Mouse (Mus musculus) adipocyte (in vitro differentiated cells): ENCODE measurements at regions not wholly inside any gene's neighbourhood (a gene's known extent, or its start where the extent isn't known, plus 50 kb on each side); places are given as distances from the start of the nearest gene placed in this dataset.

Source experiments
- DNase-seq: peaks from one replicate; pipeline ENCODE4 v3.0.0-alpha.2; 2016; ENCODE audit warnings: low spot score

DNA sequence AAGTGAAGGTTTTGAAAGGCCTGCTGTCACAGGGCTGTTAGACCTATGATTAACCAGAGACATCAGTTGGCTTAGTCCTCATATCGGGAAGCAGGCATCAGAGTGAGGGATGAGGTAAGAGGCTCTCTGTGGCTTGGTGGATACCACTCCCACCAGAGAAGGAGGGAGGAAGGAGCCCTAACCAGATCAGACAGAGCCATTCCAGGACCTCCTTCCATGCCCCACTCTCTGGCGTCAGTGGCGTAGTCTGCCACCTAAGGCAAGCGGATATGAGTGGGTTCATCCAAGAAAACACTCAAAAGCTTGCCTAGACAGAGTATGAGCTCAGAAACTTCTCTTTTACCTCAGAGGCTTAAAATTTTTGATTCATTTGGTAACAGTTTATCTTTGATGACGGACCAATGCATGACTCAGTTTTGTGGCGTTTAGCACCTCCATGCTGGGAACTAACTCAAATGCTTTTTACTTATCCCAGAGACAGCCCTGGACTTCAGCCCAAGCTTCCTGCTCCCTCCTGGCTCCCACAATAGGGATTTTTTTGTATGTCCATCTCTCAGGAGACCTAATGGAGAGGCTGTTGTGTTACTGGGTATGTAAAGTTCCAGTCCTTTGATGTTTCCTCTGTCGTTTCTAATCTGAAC, 367.5 kb upstream of the Rasgrp1 start:
- no peak for DNase-seq

DNA sequence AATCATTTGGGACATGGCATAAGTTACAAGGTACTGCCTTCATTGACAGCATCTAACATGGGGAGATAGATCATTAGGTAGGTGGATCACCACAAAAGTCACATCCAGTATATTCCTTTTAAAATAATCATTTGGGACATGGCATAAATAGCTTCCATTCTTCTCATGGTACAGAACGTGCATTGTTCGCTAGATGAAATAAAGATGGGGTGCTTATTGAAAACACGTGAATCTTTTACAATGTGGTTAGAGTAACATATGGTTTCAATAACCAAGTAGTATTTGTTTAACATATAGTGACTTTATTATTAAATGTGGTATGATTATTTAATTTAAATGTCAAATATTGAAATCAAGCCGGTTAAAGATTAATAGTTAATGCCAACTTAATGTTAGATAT, 381.3 kb upstream of the Rasgrp1 start:
- DNase-seq, result no peak

DNA sequence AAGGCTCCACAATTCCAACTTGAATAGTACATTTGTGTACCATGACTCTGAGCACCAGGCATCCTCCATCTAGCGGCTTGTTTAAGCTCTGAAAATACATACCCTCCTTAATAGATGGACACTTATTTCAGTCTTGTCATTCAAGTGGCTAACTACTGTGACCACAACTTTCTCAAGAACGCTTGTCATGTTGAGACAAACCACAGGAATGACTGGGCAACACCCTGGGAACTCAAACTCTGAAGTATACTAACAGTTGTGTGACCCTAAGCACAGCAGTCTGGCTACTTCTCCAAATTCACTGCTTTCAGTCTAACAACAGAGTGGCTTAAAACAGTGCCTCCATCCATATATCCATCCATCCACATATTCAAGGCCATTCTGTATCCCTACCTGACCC, 380.4 kb upstream of the Thbs1 start:
- no peak for DNase-seq

DNA sequence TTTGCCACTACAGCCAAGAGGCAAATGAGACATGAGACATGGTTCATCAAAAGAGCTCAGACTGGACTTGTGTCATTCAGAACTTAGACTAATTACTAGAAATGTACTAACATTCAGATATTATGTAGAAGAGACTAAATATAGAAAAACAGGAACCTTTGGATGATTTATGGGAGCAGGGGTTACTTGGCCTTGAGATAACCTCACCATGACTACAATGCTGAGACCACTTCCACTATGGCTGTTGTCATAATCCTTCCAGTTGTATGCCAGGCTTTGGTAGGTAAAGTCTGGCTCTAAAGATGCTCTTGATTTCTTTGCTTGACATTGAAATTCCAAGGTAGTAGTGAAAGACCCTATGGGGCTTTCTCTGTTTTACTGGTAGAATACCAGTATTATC, 369.3 kb upstream of the Thbs1 start:
- no peak for DNase-seq

DNA sequence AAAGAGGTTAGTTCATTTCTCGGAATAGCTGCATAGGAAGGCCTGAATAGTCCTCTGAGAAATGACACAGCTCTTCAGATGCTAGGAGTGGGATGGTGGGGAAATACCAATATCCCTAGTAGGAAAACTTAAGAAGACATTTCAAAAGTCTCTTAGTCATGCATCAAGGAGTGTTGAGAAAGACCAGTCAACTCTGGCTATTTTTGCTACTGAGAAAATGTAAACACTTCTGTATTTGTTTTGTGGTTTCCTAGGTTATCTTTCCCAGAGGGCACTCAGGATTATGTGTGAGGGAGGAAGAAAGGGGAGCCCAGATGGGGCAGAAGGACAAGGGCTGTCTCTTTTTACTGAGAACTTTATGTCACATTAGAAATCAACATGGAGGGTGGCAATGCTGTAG, 367.8 kb upstream of the Thbs1 start:
- DNase-seq, result peak; percentile 79

DNA sequence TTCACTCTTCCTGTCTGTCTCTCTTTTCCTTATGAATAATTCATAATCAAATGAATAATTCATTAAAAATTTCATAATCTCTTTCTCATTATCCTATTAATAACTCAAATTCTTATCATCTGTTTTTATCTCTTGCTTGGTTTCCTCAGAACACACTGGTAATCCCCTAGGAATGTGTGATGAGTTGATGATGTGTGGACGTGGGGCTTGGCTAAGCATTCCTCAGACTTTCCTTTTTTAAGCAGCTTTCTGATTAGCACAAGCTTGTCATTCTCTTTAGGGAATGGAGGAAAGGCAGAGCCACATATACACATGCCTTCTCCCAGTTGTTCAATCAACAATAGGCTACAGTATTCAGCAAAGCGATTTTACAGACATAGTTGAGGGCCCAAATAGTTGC, 365.9 kb upstream of the Thbs1 start:
- no peak for DNase-seq

DNA sequence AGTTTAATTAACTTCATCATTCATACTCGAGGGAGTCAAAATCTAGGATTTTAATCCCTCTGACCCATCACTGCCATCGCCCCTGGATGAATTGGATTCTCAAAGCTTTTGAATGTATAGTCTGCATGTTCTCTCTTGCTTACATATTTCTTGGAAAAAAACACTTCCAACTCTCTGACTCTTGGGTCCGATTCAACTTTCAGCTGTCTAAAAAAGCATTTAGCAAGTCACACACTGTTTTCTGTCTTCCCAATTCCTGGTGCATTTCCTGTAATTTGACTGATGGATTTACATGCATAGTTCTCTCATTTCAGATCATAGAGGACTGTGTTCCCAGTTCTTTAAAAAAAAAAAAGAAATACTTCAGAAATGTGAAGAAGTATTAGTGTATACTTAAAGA, 364.5 kb upstream of the Thbs1 start:
- DNase-seq, result no peak

DNA sequence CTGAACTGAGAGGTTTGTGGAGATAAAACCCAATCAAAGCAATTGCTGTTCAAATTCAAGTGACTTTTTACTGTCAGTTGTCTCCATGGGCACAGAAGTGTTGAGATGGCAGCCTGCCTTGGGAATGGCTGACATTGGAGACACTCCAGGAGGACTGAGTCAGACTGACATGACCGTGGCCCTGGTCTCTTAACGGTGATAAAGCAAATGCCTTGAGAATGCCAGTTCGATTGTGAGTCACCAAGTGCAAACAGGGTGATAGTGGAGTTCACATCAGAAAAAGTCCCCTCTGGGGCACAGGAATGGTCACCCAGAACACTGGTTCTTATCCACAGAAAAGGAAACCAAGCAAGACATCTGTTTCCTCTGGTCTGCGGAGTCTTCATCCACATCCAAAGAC, 362.8 kb upstream of the Thbs1 start:
- DNase-seq, result peak; percentile 93

DNA sequence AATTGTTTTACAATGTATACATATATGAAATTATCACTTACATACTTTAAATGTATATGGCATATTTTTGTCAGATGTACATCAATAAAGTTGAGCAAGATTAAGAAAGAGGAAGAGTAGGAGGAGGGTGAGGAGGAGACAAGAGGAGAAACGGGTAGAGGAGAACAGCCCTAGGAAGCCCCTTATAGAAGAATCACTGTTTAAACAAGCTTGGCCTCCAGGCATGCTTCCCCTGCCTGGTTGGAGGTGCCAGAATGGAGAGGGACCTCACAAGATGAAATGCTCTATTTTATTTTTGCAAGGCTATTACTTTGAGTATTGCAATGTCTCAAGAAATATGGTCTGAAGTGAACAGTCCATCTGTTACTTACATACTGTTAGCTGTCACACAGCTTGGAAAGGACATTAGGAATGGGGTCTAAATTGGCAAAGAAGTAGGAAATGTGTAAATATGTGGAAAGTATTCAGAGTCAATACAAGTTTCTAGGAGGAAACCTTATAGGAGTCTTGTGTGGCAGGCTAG, 352.1 kb upstream of the Thbs1 start:
- DNase-seq, result no peak

DNA sequence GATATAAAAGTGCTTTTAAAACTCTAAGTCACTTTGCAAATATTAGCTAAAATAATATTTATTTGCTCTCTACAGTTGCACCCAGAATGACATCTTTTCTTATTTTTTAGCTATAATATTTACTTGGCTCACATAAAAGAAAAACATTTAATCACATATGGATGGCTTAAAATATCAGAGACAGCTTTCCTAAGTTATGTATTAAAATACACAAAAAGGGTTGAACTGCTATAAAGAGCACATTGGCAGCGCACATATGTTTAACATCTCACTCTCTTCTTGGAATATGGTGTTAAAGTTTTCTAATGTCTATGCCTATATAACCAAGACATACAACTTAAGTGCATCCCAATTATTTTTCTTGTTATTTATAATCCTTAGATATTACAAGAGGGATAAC, 348.0 kb upstream of the Thbs1 start:
- no peak for DNase-seq

DNA sequence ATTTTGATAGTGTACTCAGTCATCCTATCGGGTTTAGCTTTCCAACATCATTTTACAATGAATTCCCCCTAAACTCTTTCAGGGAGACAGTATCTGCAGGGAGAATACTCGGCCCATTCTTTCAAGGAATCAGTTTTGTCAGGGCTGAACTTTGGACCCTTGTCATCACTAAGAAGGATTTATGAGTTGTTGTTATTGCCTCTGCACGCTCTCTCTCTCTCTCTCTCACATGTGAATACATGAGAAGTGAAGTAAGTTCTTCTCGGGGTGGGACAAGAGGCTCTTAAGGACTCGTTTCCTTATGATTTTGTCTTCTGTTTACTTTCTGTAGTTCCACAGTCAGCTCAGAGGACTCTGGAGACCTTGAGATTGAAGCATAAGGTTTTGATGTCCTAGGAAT, 346.1 kb upstream of the Thbs1 start:
- peak; percentile 50 for DNase-seq

DNA sequence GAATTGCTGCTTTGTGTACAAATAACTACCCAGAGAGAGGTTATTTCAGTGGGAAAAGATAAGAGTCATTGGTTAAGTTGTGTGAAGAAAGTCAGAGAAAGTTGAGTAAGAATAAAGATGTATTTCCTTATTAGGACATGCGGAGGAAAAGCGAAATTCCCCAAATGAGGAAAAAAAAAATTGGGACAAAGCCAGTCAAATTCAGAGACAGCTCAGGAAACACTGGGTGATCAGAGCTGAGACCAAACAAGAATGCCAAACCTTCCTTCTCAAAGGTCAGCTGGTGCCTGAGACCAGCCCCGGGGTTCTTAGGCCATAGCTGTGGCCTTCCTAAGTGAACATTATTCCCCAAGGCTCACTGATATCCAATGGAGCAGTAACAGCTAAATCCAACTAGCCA, 345.2 kb upstream of the Thbs1 start:
- peak; percentile 80 for DNase-seq

DNA sequence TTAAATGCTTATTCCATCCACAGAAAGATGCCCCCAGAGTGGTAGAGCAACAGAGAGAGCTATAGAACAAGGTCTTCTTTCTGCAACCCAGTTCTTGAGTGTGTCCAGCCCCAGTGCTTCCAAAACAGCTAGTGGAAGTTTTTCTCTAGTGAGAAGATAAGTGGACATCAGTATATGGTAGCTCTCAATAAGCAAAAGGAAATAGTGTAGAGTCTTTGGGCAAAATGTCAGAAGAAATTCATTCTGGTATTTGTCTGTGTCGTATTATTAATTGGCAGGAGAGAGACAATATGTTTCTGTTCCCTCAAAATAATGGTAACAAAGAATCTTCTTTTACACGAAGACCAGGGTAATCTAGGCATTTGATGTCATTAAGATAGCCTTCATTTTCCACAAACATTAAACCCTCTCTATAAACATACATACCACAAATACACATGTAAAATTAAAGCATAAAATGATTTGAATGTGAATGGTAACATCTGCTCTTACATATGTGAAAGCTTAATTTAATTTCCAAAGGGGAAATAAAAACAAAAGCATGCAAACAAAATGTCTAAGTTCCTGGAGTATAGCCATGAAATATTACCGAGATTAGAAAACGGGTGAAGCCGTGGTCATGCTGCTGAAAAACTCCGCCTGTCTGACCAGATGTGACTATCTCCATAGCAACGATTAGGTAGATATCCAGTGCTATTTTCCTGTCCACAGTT, 342.1 kb upstream of the Thbs1 start:
- no peak for DNase-seq

DNA sequence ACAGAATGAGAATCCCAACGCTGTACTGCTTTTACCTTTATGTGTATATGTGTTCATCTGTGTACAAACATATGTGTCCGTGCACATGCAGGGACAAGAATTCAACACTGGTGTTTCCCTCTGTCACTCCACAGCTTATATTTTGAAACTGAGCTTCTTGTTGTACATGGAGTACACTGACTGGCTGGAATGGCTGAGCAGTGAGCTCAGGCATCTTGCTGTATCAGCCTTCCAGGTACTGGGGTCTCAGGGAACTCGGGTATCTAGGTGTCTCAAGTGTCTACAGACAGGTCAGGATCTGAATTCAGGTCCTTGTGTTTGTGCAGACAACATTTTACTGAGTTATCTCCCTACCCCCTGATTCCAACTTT, 341.6 kb upstream of the Thbs1 start:
- no peak for DNase-seq

DNA sequence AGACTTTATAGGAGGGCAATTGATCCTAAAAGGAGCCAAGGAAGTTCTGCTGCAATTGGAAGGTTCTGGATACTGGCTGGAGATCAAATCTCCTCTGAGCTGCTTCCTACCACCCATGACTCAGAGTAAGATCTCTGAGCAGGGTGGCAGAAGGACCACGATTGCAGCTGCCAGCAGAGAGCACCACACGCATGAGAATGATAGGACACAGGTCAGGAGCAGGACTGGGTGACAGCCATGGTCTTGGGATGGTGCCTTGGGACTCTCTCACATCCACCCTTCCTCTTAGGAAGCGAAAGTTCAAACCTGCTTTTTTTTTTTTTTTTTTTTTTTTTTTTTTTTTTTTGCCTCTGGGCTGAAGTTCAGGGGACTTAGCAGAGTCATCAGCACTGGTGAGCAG, 331.4 kb upstream of the Thbs1 start:
- DNase-seq, result peak; percentile 89

DNA sequence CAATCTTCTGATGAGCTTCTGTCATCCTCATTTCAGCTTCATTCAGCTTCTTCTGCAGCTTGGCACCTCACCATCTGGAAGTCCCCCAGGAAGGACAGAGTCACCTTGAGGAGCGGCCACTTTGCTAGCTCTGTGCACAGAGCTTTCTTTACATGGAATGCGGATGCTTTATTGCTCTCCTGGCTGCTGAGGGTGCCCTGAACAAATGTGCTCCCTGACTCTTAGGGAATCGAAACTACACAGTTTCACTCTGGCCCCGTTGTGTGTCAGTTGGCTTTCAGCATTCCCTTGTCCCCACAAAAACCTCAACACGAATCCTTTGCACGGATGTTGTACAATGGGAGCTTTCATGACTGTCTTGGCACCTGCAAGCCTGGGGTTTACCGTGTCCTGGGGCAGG, 330.9 kb upstream of the Thbs1 start:
- no peak for DNase-seq

DNA sequence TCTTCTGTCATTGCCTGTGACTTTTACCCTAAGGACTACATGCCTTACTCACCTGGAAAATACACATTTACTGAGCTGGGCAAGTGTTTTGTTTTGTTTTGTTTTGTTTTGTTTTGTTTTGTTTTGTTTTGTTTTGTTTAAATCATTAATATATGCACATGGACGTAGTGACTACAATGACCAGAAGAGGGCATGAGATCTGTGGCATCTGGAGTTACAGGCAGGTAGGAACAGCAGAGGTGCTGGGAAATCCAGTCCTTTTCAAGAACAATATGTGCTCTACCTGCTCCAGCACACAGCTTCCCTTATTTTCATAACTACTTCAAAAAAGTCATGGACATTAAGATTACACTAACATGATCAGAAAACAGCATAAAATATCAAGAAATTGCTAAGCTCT, 324.4 kb upstream of the Thbs1 start:
- no peak for DNase-seq

DNA sequence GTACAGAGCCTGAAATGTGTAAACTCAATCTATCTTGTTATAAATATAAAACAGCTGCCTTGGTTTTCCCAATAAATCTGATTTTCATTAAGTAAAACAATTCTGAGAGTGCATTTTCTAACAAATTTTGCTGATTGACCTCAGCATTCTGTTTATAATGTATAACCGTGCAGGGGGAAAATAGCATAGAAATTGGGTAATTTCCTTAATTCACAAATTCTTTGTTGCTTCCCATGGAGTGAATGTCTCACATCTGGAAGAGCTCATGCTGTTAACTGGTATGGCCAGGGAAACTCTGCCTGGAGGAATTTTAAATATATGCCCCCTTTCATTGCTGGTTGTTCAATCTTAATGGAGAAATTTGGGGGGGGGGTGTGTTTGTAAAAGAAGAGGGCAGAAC, 317.4 kb upstream of the Thbs1 start:
- DNase-seq, result no peak

DNA sequence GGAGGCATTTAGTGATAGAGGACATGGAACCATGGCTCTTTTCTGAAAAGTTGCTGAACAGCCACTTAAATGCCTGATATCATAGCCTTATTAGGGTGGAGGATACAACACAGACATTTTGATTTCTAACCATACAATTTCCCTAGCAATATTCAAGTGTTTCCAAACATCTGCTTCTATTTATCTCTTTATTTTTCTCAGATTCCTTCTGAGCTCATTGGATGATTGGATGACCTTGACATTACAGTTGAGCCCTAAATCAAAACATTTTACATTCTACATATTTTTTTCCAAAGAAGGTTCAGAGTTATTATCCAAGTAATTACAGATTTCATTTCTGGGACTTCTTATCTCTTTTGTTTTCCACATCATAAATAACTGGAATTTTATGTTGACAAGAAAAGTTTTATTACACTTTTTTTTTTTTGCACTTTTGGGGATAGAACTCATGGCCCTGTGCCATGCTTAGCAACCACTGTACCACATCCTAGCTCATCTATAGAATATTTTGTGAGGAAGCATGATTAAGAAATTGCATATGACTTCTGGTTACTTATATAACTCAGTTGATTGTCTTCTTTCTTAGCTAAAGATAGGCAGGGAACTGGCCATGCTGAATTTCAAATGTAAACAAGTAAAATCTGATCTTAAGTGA, 309.6 kb upstream of the Thbs1 start:
- peak; percentile 20 for DNase-seq

DNA sequence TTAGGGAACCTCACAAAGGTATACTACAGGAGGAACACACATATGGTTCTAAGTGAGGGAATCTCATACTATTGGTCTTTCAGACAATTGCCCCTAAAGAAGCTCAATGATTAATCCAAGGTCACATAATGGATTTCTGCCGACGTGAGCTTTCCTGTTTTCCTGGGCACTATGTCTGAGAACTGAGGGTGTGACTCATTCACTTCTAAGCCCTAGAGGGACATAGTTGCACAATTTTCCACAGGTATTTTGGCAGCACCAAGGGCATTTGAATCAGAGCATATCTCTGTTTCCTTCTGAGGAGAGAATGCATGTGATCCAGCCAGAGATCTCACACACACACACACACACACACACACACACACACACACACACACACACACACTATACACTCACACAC, 309.0 kb upstream of the Thbs1 start:
- no peak for DNase-seq

DNA sequence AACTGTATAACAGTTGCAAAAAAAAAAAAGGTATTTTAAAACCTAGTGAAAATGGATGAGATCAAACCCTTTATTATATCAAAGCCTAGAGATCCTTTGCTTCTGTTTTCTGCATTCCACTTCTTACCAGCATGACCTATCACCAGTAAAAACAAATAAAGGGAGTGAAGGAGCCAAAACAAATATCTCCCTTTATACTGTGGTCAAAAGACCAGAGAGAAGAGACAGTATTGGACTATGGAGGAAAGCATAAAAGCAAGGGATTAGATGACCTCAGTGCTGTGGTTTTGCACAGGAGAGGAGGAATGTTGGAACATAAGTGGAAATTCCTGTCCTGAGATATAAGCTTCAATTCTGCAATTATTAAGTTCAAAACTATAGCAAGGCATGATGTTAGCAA, 307.0 kb upstream of the Thbs1 start:
- DNase-seq, result peak; percentile 51

DNA sequence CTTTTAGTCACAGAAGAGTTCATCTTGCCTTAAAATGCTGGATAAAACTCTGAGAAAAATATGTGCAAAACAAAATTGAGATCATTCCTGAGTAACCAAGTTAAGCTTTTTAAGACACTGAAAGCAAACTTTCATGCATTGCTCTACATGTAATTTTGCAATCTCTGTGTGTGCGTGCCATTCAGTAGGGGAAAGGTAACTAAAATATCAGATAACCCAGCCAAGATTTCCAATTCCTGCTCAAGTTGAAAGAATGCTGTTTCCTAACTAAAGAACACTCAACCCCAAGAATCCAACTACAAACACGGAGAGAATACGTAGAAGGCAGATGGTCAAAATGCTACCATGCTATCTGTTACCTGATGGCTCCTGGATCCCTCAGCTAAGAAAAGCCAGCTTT, 304.6 kb upstream of the Thbs1 start:
- DNase-seq, result peak; percentile 60

DNA sequence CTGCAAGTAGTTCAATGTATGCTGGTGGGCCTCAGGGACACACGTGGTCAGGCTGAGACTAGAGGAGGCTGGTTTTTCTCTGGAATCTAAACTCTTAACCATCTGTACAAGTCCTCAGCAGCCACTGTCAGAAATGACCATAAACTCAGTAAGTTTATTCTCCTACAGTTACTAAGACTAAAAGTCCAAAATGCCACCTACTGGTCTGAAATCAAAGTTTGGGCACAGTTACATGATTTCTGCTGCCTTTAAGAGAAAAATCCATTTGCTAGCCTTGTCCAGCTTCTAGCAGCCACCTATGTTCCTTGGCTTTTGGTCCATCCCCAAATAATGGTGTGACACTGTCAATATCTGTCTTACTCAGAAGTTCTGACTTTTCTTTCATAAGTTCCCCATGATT, 300.2 kb upstream of the Thbs1 start:
- DNase-seq, result peak; percentile 60

DNA sequence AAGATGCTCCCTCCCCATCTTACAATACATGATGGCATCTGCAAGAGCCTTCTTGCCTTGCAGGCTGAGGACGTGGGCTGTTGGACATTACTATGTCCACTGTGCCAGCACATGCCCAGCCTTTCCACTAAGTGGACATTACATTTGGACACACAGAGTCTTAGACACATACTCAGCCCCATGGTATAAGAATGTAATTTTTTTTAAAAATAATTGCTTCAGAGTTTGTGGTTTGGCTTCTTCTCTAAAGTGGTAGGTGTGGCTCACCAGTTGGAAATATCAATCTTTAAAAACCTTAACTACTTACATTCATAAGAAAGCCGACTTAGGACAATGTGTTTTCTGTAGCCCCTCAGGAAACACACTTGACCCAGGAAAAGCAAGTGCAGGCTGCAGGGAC, 299.7 kb upstream of the Thbs1 start:
- DNase-seq, result no peak
